Mouse (Mus musculus) bone marrow, adult 2 months (tissue): ENCODE measurements around the gene Slc22a3. TPM values are rescaled to one million over a fixed set of nuclear protein-coding genes. Genes with fewer than 3 reads are reported as not detected.

Experiments
- H3K27ac ChIP-seq: fragments of 200-500 bp; 2 replicates; pipeline ENCODE4 v1.5.1; 2012; ENCODE audit warnings: low read depth, mild to moderate bottlenecking, control low read depth, inconsistent platforms, low read length; ENCODE audit not compliant: control insufficient read depth, poor library complexity, insufficient read depth
- H3K4me1 ChIP-seq: fragments of 200-500 bp; 2 replicates; pipeline ENCODE4 v1.6.1; 2011; ENCODE audit warnings: low read length; ENCODE audit not compliant: control insufficient read depth, insufficient read depth
- H3K4me3 ChIP-seq: fragments of 200-500 bp; replicated peaks from 2 replicates; pipeline ENCODE3; 2011; ENCODE audit warnings: mild to moderate bottlenecking, low read depth, low read length, control low read depth; ENCODE audit not compliant: control insufficient read depth
- CTCF ChIP-seq: fragments of 200-500 bp; IDR thresholded peaks from 2 replicates; pipeline ENCODE4 v1.5.1; 2011; ENCODE audit warnings: low read length, control low read depth; ENCODE audit not compliant: control insufficient read depth, insufficient read depth
- POLR2A ChIP-seq: fragments of 200-500 bp; IDR thresholded peaks from 2 replicates; pipeline ENCODE4 v1.6.1; 2011; ENCODE audit warnings: low read depth, mild to moderate bottlenecking, control low read depth, low read length, borderline replicate concordance; ENCODE audit not compliant: control insufficient read depth
- WGBS: fragments of 180-500 bp; shearing (Covaris S2); methylation state at CpG from one replicate; pipeline ENCODE4 v1.1.7; 2018; 5-methylcytosine and 5-hydroxymethylcytosine counted together
- polyA plus RNA-seq: library from polyadenylated mRNA; stranded (reverse); fragments of >200 nt; gene quantifications from 2 replicates; pipeline ENCODE4 v1.2.4, GENCODE M21; 2011; ENCODE audit warnings: low replicate concordance; ENCODE audit not compliant: missing spikeins, insufficient read depth, insufficient read length

The Slc22a3 gene
- polyA plus RNA-seq, 1 experiment: 2.3 TPM

- Histone ChIP-seq H3K4me3 (no peak overlapping the region), H3K4me1 (no peaks in the 10 kb centered on the region), H3K27ac (no peak overlapping the region)
- 77% methylated on average over 2 of the region's 2 CpGs for WGBS
- TF ChIP-seq POLR2A (no peak), CTCF (no peak)
These were observed 125.9 kb downstream of the Slc22a3 start for GRCm38 (mm10) chr17:12381579-12381978.

DNA sequence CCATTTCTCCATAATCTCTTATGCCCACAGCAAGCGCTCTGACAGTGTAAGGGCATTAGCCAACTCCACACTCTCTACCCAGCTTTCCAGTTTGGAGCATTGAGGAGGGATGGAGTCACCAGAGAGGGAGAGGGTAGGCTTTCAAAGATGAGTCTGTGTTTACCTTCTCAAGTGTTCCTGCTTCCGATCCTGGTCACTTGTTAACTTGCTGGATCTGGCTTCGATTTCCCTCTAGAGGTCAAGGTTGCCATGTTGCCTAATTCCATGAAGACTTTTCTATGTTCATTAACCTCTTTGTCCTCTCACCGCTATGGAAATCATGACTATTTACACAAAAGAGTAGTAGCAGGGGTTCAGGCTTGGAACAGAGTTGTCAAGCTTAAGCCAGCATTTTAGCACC is 127.2 kb downstream of the Slc22a3 start:
- no peak overlapping the region for H3K4me3 ChIP-seq
- no peak overlapping the region for H3K27ac ChIP-seq

GRCm38 (mm10) chr17:12377981-12378705 is 129.4 kb downstream of the Slc22a3 start, which contains the start of gene Plg:
Gene Plg (plus strand): TSS chr17:12378608.
- Histone ChIP-seq H3K4me3 (no peak within 1 kb of the TSS), H3K27ac (no peak within 1 kb of the TSS), H3K4me1 (no peaks in the 10 kb centered on the region)
- WGBS: 42% methylated on average over 11 of the region's 11 CpGs
- no peak for TF ChIP-seq CTCF
- no peak for TF ChIP-seq POLR2A

More for the DNA sequence above, 127.2 kb downstream of the Slc22a3 start:
- no peaks in the 10 kb centered on the region for H3K4me1 ChIP-seq
- 78% methylated on average over 4 of the region's 4 CpGs for WGBS
- no peak for TF ChIP-seq POLR2A
- TF ChIP-seq CTCF: no peak

DNA sequence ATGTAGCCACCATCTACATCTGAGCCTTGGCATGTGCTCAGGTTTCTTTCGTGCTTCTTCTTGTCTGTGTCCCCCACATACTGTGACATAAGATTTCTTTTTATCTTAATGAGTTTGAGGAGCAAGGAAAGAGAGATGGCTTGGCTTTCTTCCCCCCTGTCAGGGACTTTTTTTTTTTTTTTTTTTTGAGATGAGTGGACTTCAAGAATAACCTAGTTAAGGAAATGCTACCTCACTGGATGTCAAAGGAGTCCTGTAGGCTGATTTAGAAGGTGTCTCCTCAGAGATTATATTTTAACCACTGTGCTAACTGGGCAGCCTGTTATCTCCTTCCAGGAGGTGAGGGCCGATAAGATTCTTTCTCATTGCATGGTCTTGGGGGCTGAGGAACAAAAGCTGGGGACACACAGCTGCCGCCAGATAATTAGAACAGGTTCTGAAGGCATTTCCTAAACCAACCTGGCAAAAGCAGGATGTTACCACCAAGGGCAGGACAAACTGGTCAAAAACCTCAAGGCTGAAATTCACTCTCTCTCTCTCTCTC is 133.8 kb downstream of the Slc22a3 start:
- 48% methylated on average over 3 of the region's 3 CpGs for WGBS
- peaks cover 3% of the 10 kb centered on the region for H3K4me1 ChIP-seq
- no peak overlapping the region for H3K4me3 ChIP-seq
- no peak for TF ChIP-seq CTCF
- TF ChIP-seq POLR2A: no peak
- H3K27ac ChIP-seq: no peak overlapping the region

- Histone ChIP-seq H3K27ac (no peak overlapping the region), H3K4me1 (peaks cover 3% of the 10 kb centered on the region), H3K4me3 (no peak overlapping the region)
- TF ChIP-seq CTCF (peak; percentile 94), POLR2A (no peak)
- WGBS: 0% methylated on average over 4 of the region's 4 CpGs
These were observed 135.5 kb downstream of the Slc22a3 start for GRCm38 (mm10) chr17:12372021-12372420.

DNA sequence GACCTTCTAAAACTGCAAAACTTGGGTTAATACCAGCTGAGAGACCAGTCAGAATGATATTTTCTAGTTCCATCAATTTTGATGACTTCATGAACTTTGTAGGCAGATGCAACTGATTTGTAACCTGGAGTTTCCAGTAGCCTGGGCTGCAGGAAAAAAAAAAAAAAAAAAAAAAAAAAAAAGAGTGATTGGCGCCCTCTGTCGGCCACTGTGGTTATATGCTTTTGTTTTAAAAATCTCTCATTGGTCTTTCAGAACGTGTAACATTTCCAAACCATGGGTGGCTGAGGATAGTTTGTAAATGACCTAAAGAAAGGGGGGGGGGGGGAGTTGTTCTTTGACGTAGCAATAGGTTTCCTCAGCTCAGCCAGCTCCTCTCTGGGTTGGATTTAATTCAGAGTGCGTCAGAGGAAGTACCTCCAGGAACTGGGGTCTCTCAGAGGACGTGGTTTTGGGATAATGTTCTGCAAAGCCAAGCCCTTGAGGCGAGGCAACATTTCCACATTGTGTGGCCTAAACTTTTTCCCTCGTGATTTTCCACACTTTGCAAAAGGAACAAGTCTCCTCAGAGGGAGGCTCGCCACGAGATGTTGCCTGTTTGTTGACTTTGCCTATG is 136.1 kb downstream of the Slc22a3 start:
- Histone ChIP-seq H3K4me3 (peak overlapping the region; percentile 7), H3K4me1 (peaks cover 3% of the 10 kb centered on the region), H3K27ac (no peak overlapping the region)
- whole genome bisulfite sequencing: 5% methylated on average over 10 of the region's 10 CpGs
- TF ChIP-seq POLR2A (no peak), CTCF (no peak)

- H3K27ac ChIP-seq: no peak overlapping the region
- TF ChIP-seq POLR2A (no peak), CTCF (no peak)
These were observed 137.2 kb downstream of the Slc22a3 start for GRCm38 (mm10) chr17:12370289-12370688.

DNA sequence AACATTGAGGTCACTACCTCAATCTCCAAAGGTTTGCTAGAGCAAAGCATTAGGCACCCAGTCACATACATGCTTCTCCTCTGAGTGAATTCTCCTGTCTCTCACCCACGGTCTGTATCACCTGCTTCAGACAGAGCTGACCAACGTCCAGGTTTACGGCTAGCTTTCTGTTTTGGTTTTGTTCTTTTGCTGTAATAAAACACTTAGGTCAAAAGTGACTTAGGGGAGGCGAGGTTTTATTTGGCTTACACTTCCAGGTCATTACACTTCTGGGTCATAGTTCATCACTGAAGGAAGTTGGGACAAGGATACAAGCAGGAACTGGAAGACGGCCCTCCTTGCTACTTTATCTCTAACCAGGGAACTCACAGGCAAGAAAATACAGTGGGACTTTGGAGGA is 138.1 kb downstream of the Slc22a3 start:
- 72% methylated on average over 5 of the region's 5 CpGs for WGBS
- no peak for TF ChIP-seq CTCF
- no peak for TF ChIP-seq POLR2A
- H3K4me3 ChIP-seq: no peak overlapping the region
- H3K27ac ChIP-seq: no peak overlapping the region
- peaks cover 3% of the 10 kb centered on the region for H3K4me1 ChIP-seq

More at GRCm38 (mm10) chr17:12370289-12370688, 137.2 kb downstream of the Slc22a3 start:
- Histone ChIP-seq H3K4me1 (peaks cover 3% of the 10 kb centered on the region), H3K4me3 (no peak overlapping the region)
- WGBS: 71% methylated on average over 4 of the region's 4 CpGs

Other genes with a start within 250 kb of the Slc22a3 start
- gene Map3k4, start 188.9 kb downstream of the Slc22a3 start, polyA plus RNA-seq: 5.3 and 14.4 TPM in 2 replicates
- 1.2 and 4.0 TPM in 2 replicates for gene Plg, start 129.1 kb downstream of the Slc22a3 start, polyA plus RNA-seq
- gene Slc22a2, start 76.4 kb upstream of the Slc22a3 start, polyA plus RNA-seq: 2.0 TPM in 1 of 2 replicates, not detected in the other
- gene Slc22a1, start 168.1 kb upstream of the Slc22a3 start, polyA plus RNA-seq: 1.2 TPM in 1 of 2 replicates, not detected in the other